Mouse (Mus musculus) spleen, embryonic (tissue): ENCODE measurements around the gene Napsa.

ENCODE experiments used
- CTCF ChIA-PET: fragments of 350-600 bp; sonication (Branson Sonifier 250); formaldehyde crosslinking; loops from one replicate; lab custom pipeline; 2022; lab: Charles Lee

The Napsa gene

GRCm38 (mm10) chr7:44572213-44572701 lies at the start of gene Napsa:
TSS of gene Napsa (plus strand) at chr7:44572380.
- CTCF ChIA-PET = interaction anchor here (0.6 kb wide), 1 partner anchor 13 kb away, joined by 3 read pairs; no protein-coding TSS in a partner anchor

DNA sequence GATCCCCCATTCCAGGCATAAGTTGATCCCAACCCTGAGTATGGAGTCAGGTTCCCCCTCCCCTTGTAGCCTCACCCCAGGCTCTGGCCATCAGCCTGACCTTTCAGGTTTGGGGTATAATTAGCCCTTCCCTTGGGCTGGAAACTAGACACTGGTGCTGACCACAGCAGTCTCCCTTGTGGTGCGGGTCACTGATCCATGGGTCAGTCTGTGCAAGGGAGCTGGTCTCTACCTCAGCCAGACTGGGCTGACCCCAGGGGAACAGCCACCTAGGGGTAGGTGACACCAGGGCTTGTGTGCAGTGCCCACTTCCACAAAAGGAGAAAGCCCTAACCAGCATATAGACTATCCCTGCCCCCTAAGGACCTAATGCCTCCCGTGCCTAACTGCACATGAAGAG lies 49.1 kb upstream of the Napsa start:
- CTCF ChIA-PET = interaction anchor here (0.5 to 0.7 kb wide), 3 partner anchors 15 to 68 kb away, joined by 3 read pairs; partner anchors contain the start of gene Kcnc3

DNA sequence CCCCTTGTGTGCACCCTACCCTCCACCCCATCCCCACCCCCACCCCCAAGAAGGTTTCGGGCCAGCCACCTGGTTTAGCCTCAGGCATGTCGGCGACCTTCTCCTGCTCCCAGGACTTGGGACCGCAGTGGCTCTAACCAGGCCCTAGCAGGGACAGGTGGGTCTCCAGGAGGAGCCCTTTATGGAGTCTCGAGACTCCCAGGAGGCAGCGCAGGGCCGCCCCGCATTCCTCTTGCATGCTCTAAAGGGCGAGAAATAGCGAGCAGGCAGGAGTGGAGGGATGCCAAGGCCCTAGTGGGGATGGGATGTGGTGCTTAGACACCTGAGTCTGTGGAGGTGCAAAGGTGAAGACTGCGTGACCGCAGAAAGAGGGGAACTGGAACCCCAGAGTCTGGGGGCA lies 47.7 kb upstream of the Napsa start, which contains the start of gene Mybpc2:
Gene Mybpc2, minus strand, starts transcription at position 155 of the 400 bp plus-strand sequence.
- CTCF ChIA-PET = no interaction called here

- CTCF ChIA-PET = interaction anchor here (0.7 to 1.5 kb wide), 5 partner anchors 11 to 53 kb away, joined by 4 to 6 read pairs (median 5); partner anchors contain the start of gene Pold1
These were observed 46.9 kb upstream of the Napsa start for GRCm38 (mm10) chr7:44525126-44525832.

- CTCF ChIA-PET = interaction anchor here (1.4 to 1.5 kb wide), 3 partner anchors 10 to 33 kb away, joined by 3 to 6 read pairs (median 5); partner anchors contain the start of gene Pold1
These were observed 45.6 kb upstream of the Napsa start for GRCm38 (mm10) chr7:44526414-44527154.

GRCm38 (mm10) chr7:44527483-44528398 lies 44.4 kb upstream of the Napsa start:
- CTCF ChIA-PET = interaction anchor here (0.6 to 1.4 kb wide), 3 partner anchors 32 to 873 kb away, joined by 3 to 5 read pairs (median 3); no protein-coding TSS in a partner anchor

DNA sequence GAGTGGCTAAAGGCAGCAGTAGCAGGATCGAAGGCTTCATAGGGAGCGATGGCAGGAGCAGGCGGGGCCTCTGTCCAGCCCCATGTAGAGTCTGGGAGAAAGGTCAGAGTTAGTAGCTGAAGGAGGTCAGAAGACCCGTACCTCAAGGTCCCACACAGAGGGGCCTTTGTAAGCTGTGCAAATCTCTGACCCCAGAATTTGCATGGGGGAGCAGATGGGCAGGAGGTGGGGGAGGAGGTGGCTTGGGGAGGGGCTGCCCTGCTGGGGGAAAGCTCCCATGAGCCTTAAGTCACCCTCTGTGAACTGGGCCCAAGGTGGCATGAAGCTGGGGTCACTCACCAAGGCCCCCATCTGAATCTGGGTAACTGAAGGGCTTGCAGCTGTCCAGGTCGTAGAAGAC lies 42.7 kb upstream of the Napsa start:
- CTCF ChIA-PET = interaction anchor here (1.5 to 1.7 kb wide), 2 partner anchors 18 to 19 kb away, joined by 4 read pairs; partner anchors contain the start of gene Pold1

GRCm38 (mm10) chr7:44530507-44530906 lies 41.7 kb upstream of the Napsa start:
- CTCF ChIA-PET = interaction anchor here (1.5 to 1.7 kb wide), 2 partner anchors 17 to 18 kb away, joined by 4 read pairs; partner anchors contain the start of gene Pold1

GRCm38 (mm10) chr7:44531207-44531606 lies 41.0 kb upstream of the Napsa start:
- CTCF ChIA-PET = interaction anchor here (0.6 to 0.8 kb wide), 3 partner anchors 9 to 34 kb away, joined by 3 to 4 read pairs (median 3); no protein-coding TSS in a partner anchor

DNA sequence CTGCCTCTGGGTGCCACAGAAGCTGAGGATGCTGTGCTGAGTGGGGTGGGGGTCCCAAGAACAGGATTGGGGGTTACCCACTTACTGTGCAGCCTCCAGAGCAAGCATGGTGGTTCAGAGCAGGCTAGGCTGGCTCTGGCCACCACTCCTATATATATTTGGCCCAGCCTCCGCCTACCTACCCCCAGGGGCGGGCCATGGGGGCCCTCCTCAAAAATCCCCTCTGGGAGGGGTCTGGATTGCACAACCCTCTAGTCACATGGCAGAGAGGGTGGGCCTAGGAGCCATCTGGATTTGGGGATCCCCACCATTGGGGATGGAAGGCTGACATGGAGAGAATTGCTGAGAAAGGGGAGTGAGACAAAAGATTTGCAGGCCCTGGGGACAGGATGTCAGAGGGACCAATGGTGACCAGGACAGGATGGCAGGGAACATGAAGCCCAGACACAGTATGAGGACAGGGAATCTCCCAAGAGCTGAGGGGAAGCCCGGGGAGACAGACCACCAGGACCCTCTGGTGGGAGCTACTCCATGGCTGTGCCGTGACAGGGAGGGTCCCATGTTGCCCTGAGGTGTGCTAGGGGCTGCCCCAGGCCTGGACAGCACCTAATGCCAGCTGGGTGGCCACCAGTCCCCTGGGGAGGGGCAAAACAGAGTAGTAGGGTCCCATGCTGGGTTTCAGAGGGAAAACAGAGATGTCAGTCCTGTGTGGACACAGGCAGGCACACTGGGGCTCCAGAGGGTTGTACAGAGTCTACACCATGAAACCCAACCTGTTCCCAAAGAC lies 40.0 kb upstream of the Napsa start, which contains the start of gene Spib:
Gene Spib, minus strand, starts transcription at position 126 of the 787 bp plus-strand sequence.
- CTCF ChIA-PET = interaction anchor here (0.6 to 1.2 kb wide), 4 partner anchors 10 to 36 kb away, joined by 3 to 29 read pairs (median 4); no protein-coding TSS in a partner anchor

- CTCF ChIA-PET = interaction anchor here (1.2 kb wide), 1 partner anchor 12 kb away, joined by 3 read pairs; no protein-coding TSS in a partner anchor
These were observed 39.0 kb upstream of the Napsa start for GRCm38 (mm10) chr7:44532918-44533745.

DNA sequence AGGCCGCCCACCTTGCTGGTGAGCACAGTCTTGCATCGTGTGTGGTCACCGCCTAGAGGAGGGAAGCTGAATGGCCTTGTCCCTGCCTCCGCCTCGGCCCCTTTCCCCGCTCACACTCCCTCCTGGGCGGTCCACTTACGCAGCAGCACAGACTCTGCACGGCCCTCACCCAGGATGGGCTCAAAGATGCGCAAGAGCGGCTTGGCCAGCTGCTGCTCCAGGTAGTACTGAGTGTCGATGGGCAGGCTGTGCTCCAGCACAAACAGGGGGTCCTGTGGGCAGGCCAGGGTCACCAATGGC lies 38.5 kb upstream of the Napsa start:
- CTCF ChIA-PET = no interaction called here

- CTCF ChIA-PET = no interaction called here
These were observed 37.9 kb upstream of the Napsa start for GRCm38 (mm10) chr7:44534242-44534641.

DNA sequence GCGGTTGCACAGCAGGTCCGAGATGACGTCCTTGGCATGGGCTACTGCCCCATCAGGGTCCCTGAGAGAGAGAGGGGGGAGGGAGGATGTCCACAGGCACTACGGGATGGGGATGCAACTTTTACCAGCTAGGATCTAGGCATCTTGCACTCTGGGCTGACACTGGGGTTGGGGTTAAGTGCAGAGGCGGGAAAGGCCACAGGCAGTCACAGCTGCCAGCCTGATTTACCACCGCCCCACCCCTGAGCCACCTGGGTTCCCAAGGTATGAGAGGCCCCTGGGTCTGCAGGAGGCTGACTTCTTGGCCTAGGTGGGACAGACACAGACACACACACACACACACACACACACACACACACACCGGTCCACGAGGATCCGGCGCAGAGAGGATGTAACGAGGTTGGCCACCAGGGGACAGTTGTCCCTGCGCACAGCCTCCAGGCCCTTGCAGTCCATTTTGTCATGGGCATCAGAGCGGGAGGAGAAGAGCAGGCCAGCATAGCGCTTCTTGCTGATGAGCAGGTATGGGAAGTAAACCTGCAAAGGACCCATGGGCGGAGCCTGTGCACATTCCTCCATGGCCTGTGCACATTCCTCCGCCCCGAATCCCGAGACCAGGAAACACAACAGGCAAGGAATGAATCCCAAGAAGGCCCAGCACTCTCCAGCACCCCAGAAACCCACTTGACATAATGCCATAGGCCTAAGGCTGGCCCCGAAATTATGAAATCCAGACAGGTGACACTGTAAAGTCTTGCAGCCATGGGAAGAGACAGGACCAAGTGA lies 37.3 kb upstream of the Napsa start:
- CTCF ChIA-PET = interaction anchor here (2.0 kb wide), 1 partner anchor 9 kb away, joined by 6 read pairs; no protein-coding TSS in a partner anchor

DNA sequence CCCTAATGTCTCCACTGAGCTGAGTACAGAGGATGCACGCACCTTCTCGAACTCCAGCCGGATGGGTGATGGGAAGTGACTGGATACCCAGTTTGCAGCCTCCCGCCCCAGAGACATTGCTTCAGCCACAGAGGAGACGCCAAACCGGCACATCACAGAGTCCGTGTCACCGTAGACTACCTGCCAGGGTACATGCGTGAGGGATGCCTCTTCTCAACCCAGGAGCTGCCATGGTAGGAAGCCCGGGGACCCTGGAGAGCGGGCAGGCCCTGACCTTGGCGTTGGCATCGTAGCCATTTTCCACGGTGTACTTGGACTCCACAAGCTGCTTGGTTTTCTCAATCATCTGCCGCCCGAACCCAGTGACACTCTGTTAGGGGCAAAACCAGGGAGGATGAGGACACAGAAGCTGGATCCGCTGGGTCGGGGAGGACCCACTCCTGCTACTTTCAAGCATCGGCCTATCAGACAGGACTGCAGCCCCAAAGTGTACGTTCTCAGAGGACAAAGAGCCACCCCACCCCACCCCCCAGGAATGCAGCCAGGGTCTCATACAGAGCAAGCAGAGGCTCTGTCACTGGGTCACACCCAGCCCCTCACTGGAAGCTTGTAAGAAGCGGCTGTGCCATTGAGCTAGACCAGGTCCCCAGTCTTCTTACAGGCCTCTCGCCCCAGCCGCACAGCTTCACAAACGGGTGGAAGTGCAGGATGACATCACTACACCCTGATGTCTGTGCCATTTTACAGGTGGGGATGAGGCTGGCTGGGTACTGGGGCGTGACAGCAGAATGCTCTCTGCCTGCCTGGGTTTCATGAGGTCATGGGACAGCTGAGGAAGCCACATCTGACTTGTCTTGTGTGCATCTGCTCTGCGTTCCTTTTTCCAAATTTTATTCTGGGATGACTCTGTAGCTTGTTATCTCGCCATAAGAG lies 36.3 kb upstream of the Napsa start:
- CTCF ChIA-PET = interaction anchor here (0.6 to 2.0 kb wide), 2 partner anchors 10 to 758 kb away, joined by 6 read pairs; no protein-coding TSS in a partner anchor

- CTCF ChIA-PET = interaction anchor here (0.6 to 2.0 kb wide), 3 partner anchors 9 to 758 kb away, joined by 3 to 6 read pairs (median 6); no protein-coding TSS in a partner anchor
These were observed 35.6 kb upstream of the Napsa start for GRCm38 (mm10) chr7:44536590-44536968.

DNA sequence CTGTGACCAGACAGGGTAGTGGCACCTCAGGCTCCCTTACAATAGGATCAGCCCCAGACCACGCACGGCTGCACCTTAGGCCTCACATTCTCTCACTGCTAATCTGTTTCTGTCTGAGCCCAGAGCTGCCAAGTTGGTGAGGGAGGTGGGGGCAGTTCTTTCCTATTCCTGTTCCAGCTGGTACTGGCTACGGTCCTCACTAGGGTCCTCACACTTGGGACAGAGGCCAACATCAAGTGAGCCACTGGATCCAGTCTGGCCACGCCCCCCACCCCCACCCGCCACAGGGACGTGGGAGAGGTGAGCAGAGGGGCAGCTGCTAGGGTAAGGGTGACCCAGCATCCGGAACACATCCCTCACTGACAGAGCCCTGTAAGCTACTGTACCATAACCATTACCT lies 35.2 kb upstream of the Napsa start:
- CTCF ChIA-PET = interaction anchor here (0.9 to 2.0 kb wide), 2 partner anchors 8 to 11 kb away, joined by 3 to 6 read pairs; no protein-coding TSS in a partner anchor
